Mouse (Mus musculus): Measurements from ENCODE around the gene Atp11a.

The Atp11a gene

GRCm38 (mm10) chr8:12773914-12774313, 17.1 kb downstream of the Atp11a start:
- no peak for DNase-seq

- no peak for DNase-seq
Measured at GRCm38 (mm10) chr8:12774872-12775298, 18.1 kb downstream of the Atp11a start.

DNA sequence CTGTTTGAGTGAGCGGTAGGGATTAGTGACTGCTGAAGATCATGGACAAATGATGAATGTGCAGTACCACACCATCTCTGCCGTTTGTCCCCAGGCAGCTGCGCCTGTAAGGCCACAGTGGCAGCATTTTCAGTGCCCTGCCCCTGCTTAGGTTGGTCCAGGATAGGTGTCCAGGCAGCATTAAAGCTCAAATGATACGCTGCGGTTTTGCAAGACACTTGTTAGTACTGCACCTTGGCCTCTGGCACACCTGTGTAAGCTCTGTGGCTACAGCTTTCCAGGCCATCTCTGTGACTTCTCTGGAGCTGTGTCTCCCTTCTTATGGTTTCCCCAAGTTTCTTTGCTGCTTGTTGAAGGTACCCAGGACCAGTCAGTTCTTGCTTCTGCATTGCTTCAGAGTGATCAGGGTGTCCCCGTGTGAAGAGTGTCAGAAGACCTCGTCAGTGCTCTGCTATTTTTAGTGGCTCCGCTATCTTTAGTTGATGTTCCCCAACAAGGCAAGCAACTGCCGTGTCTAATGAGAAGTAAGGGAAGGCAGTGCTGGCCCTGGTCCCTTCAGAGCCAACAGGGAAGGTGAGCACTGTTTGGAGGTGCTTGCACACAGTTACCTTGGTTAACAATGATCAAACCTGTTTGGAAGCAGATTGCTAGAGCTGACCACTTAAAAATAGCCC, 18.6 kb downstream of the Atp11a start:
- no peak for DNase-seq

DNA sequence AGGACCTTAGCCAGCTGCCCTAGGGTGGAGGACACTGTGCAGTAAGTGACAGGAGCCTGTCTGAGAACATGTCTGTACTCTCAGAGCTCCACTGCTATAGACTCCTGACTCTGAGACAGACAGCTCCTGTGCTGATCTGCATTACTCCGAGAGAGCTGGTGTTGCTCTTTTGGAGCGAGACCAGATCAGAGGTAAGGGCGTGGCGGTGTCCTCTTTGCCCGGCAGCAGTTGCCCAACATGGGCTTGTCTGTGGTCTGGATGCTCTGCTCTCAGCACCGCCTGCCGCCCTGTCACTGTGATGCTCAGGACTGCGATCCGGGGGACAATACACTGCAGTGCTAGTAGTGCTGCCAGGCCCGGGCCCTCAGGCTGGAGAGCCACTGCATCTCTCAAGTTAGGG, 19.4 kb downstream of the Atp11a start:
- DNase-seq: no peak

DNA sequence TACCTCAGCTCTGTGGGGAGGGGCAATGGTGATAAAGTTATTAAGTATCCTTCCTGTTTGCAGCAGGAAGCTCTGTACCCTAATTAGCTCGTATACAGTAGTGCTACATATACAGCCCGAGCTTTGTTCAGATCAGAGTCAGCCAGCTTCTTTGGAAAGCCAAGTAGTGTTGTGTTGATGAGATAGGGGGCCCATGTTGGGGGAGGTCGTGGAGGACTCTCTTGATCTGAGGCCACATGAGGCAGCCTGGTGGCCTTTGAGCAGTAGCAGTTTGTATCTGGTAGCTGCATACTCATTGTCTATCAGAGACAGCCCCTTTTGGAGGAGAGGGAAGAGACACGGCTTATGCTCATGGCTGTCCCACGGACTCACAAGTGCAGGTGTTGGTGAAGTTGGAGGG, 20.4 kb downstream of the Atp11a start:
- DNase-seq: no peak

DNA sequence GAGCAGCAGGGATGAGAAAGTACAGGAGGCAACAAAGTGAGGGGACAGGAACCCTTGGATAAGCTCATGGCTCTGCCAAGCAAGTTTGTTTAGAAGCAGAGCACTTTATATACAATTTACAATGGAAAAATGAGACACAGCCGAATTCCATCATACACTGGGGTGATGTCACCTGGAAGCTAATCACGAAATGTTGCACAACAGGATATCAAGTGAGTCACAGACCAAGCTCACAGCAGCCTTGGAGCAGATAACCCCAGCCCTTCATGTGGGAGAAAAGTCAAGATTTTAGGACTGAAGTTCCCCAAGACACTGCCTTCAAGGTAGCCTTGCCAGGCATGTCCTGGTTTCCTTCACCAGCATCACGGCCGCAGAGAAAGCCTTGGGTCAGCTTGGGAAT, 22.7 kb downstream of the Atp11a start:
- DNase-seq: no peak

GRCm38 (mm10) chr8:12785508-12785907, 28.7 kb downstream of the Atp11a start:
- DNase-seq: no peak

DNA sequence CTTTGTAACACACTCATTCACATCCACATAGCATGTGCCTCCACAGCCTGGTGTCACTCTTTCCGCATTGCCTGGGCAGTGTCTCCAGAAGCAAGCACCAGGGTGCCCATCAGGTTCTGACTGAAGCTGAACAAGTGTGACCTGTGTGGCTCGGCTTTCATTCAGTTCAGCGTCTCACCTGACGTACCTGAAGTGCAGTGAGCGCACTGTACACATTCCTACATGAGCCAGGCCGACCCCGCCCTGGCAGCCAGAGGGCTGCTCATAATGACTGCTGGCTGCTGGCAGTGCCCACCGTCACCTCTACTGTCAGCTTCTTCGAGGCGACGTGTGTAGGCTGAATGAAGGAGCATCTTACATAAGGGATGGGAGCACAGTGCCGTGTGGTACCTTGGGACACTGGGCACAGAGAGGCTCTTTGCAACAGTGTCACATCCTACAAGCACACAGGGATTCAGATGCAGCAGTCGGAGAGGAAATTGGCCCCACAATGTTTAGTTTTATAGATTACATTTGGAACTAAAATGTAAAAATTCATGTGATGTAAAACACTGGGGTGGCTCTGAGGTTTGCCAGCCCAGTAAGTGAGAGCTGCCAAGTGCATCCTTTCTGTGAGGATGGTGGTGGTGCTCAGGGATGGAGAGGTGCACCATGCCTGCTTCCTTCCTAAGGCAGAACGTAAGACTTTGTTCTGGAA, 29.6 kb downstream of the Atp11a start:
- DNase-seq: peak; percentile 33

- DNase-seq: no peak
Measured at GRCm38 (mm10) chr8:12786958-12787301, 30.1 kb downstream of the Atp11a start.

- DNase-seq: no peak
Measured at GRCm38 (mm10) chr8:12787427-12787826, 30.6 kb downstream of the Atp11a start.

GRCm38 (mm10) chr8:12788695-12789094, 31.9 kb downstream of the Atp11a start:
- no peak for DNase-seq

DNA sequence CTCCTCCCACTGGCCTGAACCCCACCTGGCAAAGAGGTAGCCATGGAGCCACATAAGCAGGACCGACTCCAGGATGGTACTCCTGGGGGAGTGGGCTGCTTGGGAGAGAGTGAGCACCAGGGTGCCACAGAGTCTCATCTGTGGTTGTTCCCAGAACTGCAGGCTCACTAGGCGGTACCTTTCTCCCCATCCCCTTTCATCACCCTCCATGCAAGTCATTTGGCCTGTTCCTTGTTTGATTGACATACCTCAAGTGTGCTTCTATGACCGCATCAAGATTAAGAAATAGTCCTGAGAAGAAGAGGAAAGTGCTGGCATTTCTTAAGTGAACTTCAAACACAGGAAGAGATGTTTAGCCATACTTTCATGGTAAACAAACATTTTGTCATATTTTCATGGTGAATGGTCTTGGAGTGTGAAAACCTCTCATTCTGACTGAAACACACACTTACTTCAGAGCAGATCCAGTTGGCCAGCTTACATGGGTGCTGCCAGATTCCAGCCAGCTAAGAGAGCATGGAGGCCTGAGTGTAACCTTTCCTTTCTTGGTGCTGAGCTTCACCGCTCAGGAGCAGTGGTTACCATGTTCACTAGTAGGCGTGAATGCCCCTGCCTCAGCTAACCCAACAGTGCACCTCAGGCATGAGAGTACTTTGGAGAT, 38.3 kb downstream of the Atp11a start:
- no peak for DNase-seq

DNA sequence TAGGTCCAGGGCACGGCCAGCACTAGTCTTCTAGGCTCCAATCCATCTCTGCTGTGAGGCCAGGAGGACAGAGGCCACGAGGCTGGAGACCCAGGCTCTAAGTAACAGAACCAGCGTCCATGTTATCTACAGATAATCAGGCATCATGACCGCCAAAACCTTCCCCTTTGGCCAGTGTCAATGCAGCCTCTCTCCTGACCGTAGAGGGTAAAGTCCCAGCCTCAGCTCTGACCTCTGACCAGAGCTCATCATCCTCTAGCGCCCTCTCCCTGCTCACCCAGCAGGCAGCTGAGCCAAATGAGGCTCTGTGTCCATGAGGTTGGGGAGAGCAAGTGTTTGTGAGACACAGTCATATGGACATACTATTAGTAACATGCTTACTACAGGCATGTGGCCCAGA, 42.3 kb downstream of the Atp11a start:
- DNase-seq: no peak

DNA sequence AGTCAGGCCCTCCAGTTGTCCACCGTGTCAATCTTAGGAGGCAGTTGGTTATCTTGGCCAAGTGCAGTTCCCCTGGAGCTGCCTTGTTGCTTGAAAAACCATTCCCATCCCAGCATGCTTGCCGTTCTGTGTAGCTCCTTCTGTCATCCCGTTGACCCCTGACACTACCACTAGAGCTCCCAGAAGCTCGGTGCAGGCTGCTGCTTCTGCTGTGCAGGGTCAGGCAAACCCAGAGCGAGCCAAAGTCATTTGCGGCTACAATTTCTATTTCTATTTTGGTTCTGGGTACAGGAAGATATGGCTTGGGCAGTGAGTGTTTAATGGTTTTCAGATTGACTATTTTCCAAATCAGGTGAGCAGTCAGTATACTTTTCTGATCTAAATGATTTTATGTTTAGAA, 43.0 kb downstream of the Atp11a start:
- DNase-seq: no peak

GRCm38 (mm10) chr8:12800246-12800645, 43.4 kb downstream of the Atp11a start:
- no peak for DNase-seq

GRCm38 (mm10) chr8:12801586-12801985, 44.8 kb downstream of the Atp11a start:
- no peak for DNase-seq

DNA sequence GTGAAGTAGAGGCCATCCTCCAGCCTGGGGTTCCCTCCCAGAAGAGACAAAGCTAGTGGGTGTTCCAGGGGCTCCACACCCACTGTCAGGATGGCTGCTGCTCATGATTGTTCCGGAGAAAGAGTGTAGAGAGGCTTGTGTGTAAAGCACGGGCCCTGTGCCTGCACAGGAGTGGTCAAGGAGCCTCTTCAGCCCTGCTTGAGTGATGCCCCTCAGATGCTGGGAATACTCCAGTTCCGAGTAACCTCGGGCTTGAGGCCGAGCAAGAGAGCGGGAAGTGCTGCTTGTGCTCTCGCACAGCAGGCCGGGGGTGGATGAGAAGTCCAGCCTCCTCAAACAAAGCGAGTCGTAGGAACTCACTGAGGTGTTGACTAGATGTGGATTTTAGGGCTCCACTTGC, 46.3 kb downstream of the Atp11a start:
- no peak for DNase-seq

GRCm38 (mm10) chr8:12804909-12805308, 48.1 kb downstream of the Atp11a start:
- no peak for DNase-seq

DNA sequence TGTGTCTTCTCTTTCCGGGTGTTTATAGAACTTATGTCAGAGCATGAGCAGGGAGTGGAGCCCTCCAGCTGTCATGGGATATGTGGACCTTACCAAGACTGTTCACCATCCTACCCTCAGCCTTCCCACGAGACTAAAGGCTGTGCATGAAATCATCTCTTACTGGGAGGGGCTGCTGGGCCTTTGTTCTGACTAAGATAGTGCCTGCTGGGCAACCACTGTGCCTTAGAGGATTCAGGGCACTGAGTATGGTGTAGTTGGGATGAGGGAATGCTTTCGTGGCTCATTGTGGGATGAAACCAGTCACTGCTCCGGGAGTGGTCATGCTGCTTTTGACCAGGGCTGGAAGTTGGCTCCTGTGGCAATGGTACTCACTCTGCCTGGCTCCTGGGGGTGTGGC, 48.8 kb downstream of the Atp11a start:
- DNase-seq: no peak

DNA sequence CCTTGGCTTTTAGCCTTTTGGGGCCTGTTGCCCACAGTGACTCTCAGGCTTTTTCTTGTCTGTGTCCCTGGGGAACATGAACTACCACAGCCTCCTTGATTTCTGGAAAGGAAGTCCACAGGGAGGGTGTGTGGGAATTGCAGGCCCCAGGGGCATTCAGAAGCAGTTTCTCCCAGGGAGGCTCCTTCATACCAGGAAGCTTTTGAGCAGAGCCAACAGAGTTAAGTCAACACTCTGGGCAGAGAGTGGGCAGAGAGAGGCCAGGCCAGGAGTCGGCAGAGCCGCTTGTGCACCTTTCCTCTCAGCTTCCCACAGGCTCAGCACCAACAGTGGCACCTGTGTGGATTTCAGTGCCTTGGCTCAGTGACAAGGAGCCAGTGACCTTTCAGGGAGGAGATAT, 51.2 kb downstream of the Atp11a start:
- DNase-seq: no peak

DNA sequence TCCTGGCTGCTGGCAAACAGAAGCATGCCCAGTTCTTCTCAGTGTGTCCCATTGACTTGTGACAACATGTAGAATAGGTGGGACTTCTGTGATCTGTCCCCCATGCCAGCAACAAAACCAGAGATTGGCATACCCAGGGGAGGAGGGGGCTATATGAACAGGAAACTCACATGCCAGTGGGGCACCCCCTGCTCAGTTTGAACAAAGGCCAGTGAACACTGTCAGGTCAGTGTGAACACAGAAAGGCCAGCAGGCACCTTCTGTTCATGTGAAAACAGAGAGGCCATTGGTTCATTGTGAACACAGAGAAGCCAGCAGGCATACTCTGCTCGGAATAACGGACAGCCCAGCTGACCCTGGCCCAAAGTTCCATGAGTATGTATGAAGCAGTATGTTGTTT, 52.7 kb downstream of the Atp11a start:
- DNase-seq: no peak

- DNase-seq: no peak
Measured at GRCm38 (mm10) chr8:12811231-12811630, 54.4 kb downstream of the Atp11a start.

- no peak for DNase-seq
Measured at GRCm38 (mm10) chr8:12816412-12816811, 59.6 kb downstream of the Atp11a start.

- DNase-seq: no peak
Measured at GRCm38 (mm10) chr8:12822892-12823291, 66.1 kb downstream of the Atp11a start.
